Mouse (Mus musculus): ENCODE measurements around the gene Skap1. TPM values are rescaled to one million over a fixed set of nuclear protein-coding genes. Genes with fewer than 3 reads are reported as not detected.
"Not testable (repeated sequence)": the region's sequence is repeated elsewhere in the genome, so short reads cannot be mapped to it uniquely, and the experiment has no call there.

The Skap1 gene
- total and polyA plus RNA-seq, 2 experiments from 2014 or later: 0.11 TPM; not detected in 1

GRCm38 (mm10) chr11:96713210-96714005 lies 249.0 kb downstream of the Skap1 start:
- no peak overlapping the region for H3K27ac ChIP-seq (ENCODE audit: low read depth)
- H3K4me2 ChIP-seq (ENCODE audit: low read depth, low read length): no peak overlapping the region
- DNase-seq (ENCODE audit: low spot score): no peak
- 51% methylated on average over 18 of the region's 18 CpGs for WGBS
- no peaks in the 10 kb centered on the region for H3K36me3 ChIP-seq (replicated peaks; ENCODE audit: control insufficient read depth, insufficient read depth, low read length)
- ATAC-seq (ENCODE audit: insufficient read depth, low read depth): 0 out of 2 replicates have a peak, but pooled peaks have one; percentile 36
- TF ChIP-seq EP300 (IDR thresholded peaks at IDR 0.05; ENCODE audit: low read depth) (no peak), CTCF (IDR thresholded peaks at IDR 0.05; ENCODE audit: low read depth) (no peak)
- H3K9me3 ChIP-seq (replicated peaks; ENCODE audit: control insufficient read depth, low read length): no peaks in the 10 kb centered on the region
- no peaks in the 10 kb centered on the region for H3K4me1 ChIP-seq (ENCODE audit: control insufficient read depth, insufficient read depth)
- H3K27me3 ChIP-seq (ENCODE audit: control insufficient read depth, insufficient read depth, low read length): peaks cover 5% of the 10 kb centered on the region
- H3K4me3 ChIP-seq (ENCODE audit: low read depth, low read length): no peak overlapping the region
- no peak overlapping the region for H3K9ac ChIP-seq (replicated peaks; ENCODE audit: low read depth, low read length)

- TF ChIP-seq EP300 (IDR thresholded peaks at IDR 0.05; ENCODE audit: low read depth) (no peak), CTCF (IDR thresholded peaks at IDR 0.05; ENCODE audit: low read depth) (no peak)
- Histone ChIP-seq H3K36me3 (replicated peaks; ENCODE audit: control insufficient read depth, insufficient read depth, low read length) (no peaks in the 10 kb centered on the region), H3K27ac (ENCODE audit: low read depth) (no peak overlapping the region), H3K4me1 (ENCODE audit: control insufficient read depth, insufficient read depth) (no peaks in the 10 kb centered on the region), H3K9ac (replicated peaks; ENCODE audit: low read depth, low read length) (no peak overlapping the region), H3K4me2 (ENCODE audit: low read depth, low read length) (no peak overlapping the region), H3K4me3 (ENCODE audit: low read depth, low read length) (no peak overlapping the region), H3K9me3 (replicated peaks; ENCODE audit: control insufficient read depth, low read length) (no peaks in the 10 kb centered on the region), H3K27me3 (ENCODE audit: control insufficient read depth, insufficient read depth, low read length) (0 out of 2 replicates have a peak, but pooled peaks cover 3% of the 10 kb centered on the region)
- 56% methylated on average over 7 of the region's 7 CpGs for WGBS
- ATAC-seq (ENCODE audit: insufficient read depth, low read depth) (no peak), DNase-seq (ENCODE audit: low spot score) (no peak)
These were observed 249.6 kb downstream of the Skap1 start for GRCm38 (mm10) chr11:96714011-96714410.

GRCm38 (mm10) chr11:96715168-96715567 lies 250.8 kb downstream of the Skap1 start:
- ATAC-seq (ENCODE audit: insufficient read depth, low read depth); H3K9me3 ChIP-seq (replicated peaks; ENCODE audit: control insufficient read depth, low read length); H3K27me3 ChIP-seq (ENCODE audit: control insufficient read depth, insufficient read depth, low read length); H3K36me3 ChIP-seq (replicated peaks; ENCODE audit: control insufficient read depth, insufficient read depth, low read length); H3K4me1 ChIP-seq (ENCODE audit: control insufficient read depth, insufficient read depth); H3K4me2 ChIP-seq (ENCODE audit: low read depth, low read length); DNase-seq (ENCODE audit: low spot score); H3K9ac ChIP-seq (replicated peaks; ENCODE audit: low read depth, low read length); H3K27ac ChIP-seq (ENCODE audit: low read depth); H3K4me3 ChIP-seq (ENCODE audit: low read depth, low read length): not testable (repeated sequence)
- WGBS: 86% methylated on average over 3 of the region's 5 CpGs

GRCm38 (mm10) chr11:96718609-96719008 lies 254.2 kb downstream of the Skap1 start:
- Histone ChIP-seq H3K27ac (ENCODE audit: low read depth) (no peak overlapping the region), H3K9ac (replicated peaks; ENCODE audit: low read depth, low read length) (no peak overlapping the region), H3K9me3 (replicated peaks; ENCODE audit: control insufficient read depth, low read length) (no peaks in the 10 kb centered on the region), H3K36me3 (replicated peaks; ENCODE audit: control insufficient read depth, insufficient read depth, low read length) (no peaks in the 10 kb centered on the region), H3K4me3 (ENCODE audit: low read depth, low read length) (no peak overlapping the region), H3K4me2 (ENCODE audit: low read depth, low read length) (no peak overlapping the region), H3K27me3 (ENCODE audit: control insufficient read depth, insufficient read depth, low read length) (no peaks in the 10 kb centered on the region), H3K4me1 (ENCODE audit: control insufficient read depth, insufficient read depth) (no peaks in the 10 kb centered on the region)
- TF ChIP-seq CTCF (IDR thresholded peaks at IDR 0.05; ENCODE audit: low read depth) (no peak), EP300 (IDR thresholded peaks at IDR 0.05; ENCODE audit: low read depth) (no peak)
- WGBS: 42% methylated on average over 7 of the region's 7 CpGs
- no peak for DNase-seq (ENCODE audit: low spot score)
- no peak for ATAC-seq (ENCODE audit: insufficient read depth, low read depth)

GRCm38 (mm10) chr11:96725833-96726232 lies 261.4 kb downstream of the Skap1 start:
- Histone ChIP-seq H3K36me3 (replicated peaks; ENCODE audit: control insufficient read depth, insufficient read depth, low read length) (no peaks in the 10 kb centered on the region), H3K27ac (ENCODE audit: low read depth) (no peak overlapping the region), H3K4me1 (ENCODE audit: control insufficient read depth, insufficient read depth) (no peaks in the 10 kb centered on the region), H3K27me3 (ENCODE audit: control insufficient read depth, insufficient read depth, low read length) (no peaks in the 10 kb centered on the region), H3K4me3 (ENCODE audit: low read depth, low read length) (no peak overlapping the region), H3K9ac (replicated peaks; ENCODE audit: low read depth, low read length) (no peak overlapping the region), H3K9me3 (replicated peaks; ENCODE audit: control insufficient read depth, low read length) (no peaks in the 10 kb centered on the region), H3K4me2 (ENCODE audit: low read depth, low read length) (no peak overlapping the region)
- no peak for ATAC-seq (ENCODE audit: insufficient read depth, low read depth)
- 17% methylated on average over 1 of the region's 1 CpGs for WGBS
- no peak for DNase-seq (ENCODE audit: low spot score)
- TF ChIP-seq EP300 (IDR thresholded peaks at IDR 0.05; ENCODE audit: low read depth) (no peak), CTCF (IDR thresholded peaks at IDR 0.05; ENCODE audit: low read depth) (no peak)

- Histone ChIP-seq H3K27ac (ENCODE audit: low read depth) (no peak overlapping the region), H3K4me1 (ENCODE audit: control insufficient read depth, insufficient read depth) (no peaks in the 10 kb centered on the region), H3K9me3 (replicated peaks; ENCODE audit: control insufficient read depth, low read length) (no peaks in the 10 kb centered on the region), H3K9ac (replicated peaks; ENCODE audit: low read depth, low read length) (no peak overlapping the region), H3K4me3 (ENCODE audit: low read depth, low read length) (no peak overlapping the region), H3K36me3 (replicated peaks; ENCODE audit: control insufficient read depth, insufficient read depth, low read length) (no peaks in the 10 kb centered on the region), H3K27me3 (ENCODE audit: control insufficient read depth, insufficient read depth, low read length) (no peaks in the 10 kb centered on the region), H3K4me2 (ENCODE audit: low read depth, low read length) (no peak overlapping the region)
- no peak for TF ChIP-seq EP300 (IDR thresholded peaks at IDR 0.05; ENCODE audit: low read depth)
- no peak for TF ChIP-seq CTCF (IDR thresholded peaks at IDR 0.05; ENCODE audit: low read depth)
- DNase-seq (ENCODE audit: low spot score) (no peak), ATAC-seq (ENCODE audit: insufficient read depth, low read depth) (no peak)
- WGBS: 75% methylated on average over 2 of the region's 2 CpGs
These were observed 264.2 kb downstream of the Skap1 start for GRCm38 (mm10) chr11:96728577-96728976.

Data from heart, postnatal 0 days (tissue).